Mouse (Mus musculus) limb, embryonic 10.5 days (tissue): Measurements from ENCODE around the gene Kmt2a. TPM values are rescaled to one million over a fixed set of nuclear protein-coding genes. Genes with fewer than 3 reads are reported as not detected.

ENCODE experiments used
- DNase-seq: peaks from one replicate; pipeline ENCODE4 v3.0.0-alpha.2; 2017; ENCODE audit warnings: low spot score
- H3K27ac ChIP-seq: fragments of 300-500 bp; sonication (generic); 2 replicates; pipeline ENCODE4 v1.5.1; 2016; ENCODE audit warnings: mild to moderate bottlenecking
- H3K27me3 ChIP-seq: fragments of 300-500 bp; sonication (generic); 2 replicates; pipeline ENCODE4 v1.6.1; 2016; ENCODE audit warnings: low read depth, mild to moderate bottlenecking; ENCODE audit not compliant: poor library complexity, severe bottlenecking
- H3K36me3 ChIP-seq: fragments of 300-500 bp; sonication (generic); 2 replicates; pipeline ENCODE4 v1.6.1; 2016; ENCODE audit warnings: mild to moderate bottlenecking, moderate library complexity
- H3K4me1 ChIP-seq: fragments of 300-500 bp; sonication (generic); 2 replicates; pipeline ENCODE4 v1.6.1; 2016
- H3K4me3 ChIP-seq: fragments of 300-500 bp; sonication (generic); 2 replicates; pipeline ENCODE4 v1.5.1; 2016; ENCODE audit warnings: mild to moderate bottlenecking, moderate library complexity
- H3K9me3 ChIP-seq: fragments of 300-500 bp; sonication (generic); replicated peaks from 2 replicates; pipeline ENCODE4 v1.6.1; 2016; ENCODE audit warnings: mild to moderate bottlenecking
- WGBS: fragments of 180-500 bp; shearing (Covaris S2); methylation state at CpG from one replicate; pipeline ENCODE4 v1.1.7; 2016; 5-methylcytosine and 5-hydroxymethylcytosine counted together
- polyA plus RNA-seq: library from polyadenylated mRNA; unstranded; fragments of >200 nt; fragmentation: Nextera tagmentation; extraction: Ambion mirVana; gene quantifications from 2 replicates; pipeline ENCODE4 v1.2.1, GENCODE M21; 2016

The Kmt2a gene
- polyA plus RNA-seq, 1 experiment from 2014 or later, result 13.7 TPM

DNA sequence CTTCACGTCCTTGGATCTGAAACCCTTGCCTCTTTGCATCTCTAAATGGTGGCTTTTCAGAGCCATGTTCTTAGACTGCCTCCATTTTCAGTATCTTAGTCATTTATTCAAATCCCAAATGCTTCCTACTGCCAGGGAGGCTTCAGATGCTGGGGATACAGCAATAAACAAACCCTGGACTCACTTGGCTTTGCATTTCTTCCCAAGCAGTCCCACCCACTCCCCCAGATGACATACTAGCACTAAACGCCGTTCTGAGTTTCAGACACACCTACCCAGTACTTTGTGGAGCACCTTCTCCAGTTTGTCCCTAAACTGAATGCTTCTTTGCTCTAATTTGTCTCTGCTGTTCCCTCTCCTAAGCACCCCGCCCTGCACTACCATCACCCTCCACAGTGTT lies 15.9 kb upstream of the Kmt2a start:
- H3K27ac ChIP-seq, result no peak overlapping the region
- 68% methylated on average over 4 of the region's 4 CpGs for WGBS

DNA sequence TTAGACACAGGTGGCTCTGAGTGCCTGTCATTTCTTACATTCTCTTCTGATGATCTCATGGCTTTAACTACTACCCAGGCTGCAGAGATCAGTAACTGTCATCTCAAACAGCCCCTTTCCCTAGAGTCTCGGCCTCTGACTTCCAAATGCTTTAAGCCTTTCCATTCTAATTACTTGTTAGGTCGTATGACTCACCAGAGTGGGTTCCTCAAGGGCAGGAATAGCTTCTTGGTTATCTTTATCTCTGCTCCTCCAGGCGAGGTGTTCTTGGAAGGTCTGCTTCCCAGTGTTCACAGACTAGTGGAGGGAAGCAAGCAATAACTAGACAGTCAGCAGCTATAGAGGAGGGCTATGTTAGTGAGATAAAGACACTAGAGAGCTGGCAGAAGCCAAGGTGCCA lies 11.6 kb upstream of the Kmt2a start:
- DNase-seq, result no peak
- WGBS, result 64% methylated on average over 3 of the region's 3 CpGs

More for the DNA sequence above, 15.9 kb upstream of the Kmt2a start:
- Histone ChIP-seq H3K4me1 (no peaks in the 10 kb centered on the region), H3K4me3 (no peak overlapping the region), H3K36me3 (no peaks in the 10 kb centered on the region), H3K27me3 (no peaks in the 10 kb centered on the region), H3K9me3 (no peaks in the 10 kb centered on the region)
- no peak for DNase-seq

DNA sequence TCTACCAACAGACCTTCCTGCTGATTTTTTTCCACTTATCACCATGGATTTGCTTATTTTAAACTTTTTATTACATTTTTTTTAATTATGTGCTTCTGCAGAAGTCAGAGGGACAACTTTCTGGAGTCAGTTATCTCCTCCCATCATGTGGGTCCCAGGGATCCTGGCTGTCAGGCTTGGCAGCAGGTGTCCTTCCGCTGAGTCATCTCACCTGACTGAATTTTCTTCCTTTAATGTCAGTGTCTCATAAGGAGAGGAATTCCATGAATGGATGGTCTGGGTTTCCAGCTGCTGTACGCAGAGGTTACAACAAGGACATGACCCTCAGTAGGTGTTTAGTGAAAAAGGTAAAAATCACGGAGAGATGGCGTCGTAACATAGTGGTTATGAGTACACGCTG lies 10.1 kb upstream of the Kmt2a start:
- no peaks in the 10 kb centered on the region for H3K27me3 ChIP-seq
- H3K36me3 ChIP-seq, result no peaks in the 10 kb centered on the region
- H3K9me3 ChIP-seq, result no peaks in the 10 kb centered on the region
- 87% methylated on average over 6 of the region's 6 CpGs for WGBS
- no peak for DNase-seq
- no peak overlapping the region for H3K27ac ChIP-seq
- H3K4me1 ChIP-seq, result no peaks in the 10 kb centered on the region
- H3K4me3 ChIP-seq, result no peak overlapping the region

More for the DNA sequence above, 11.6 kb upstream of the Kmt2a start:
- Histone ChIP-seq H3K4me1 (no peaks in the 10 kb centered on the region), H3K4me3 (no peak overlapping the region), H3K36me3 (no peaks in the 10 kb centered on the region), H3K27me3 (no peaks in the 10 kb centered on the region), H3K27ac (no peak overlapping the region), H3K9me3 (no peaks in the 10 kb centered on the region)

DNA sequence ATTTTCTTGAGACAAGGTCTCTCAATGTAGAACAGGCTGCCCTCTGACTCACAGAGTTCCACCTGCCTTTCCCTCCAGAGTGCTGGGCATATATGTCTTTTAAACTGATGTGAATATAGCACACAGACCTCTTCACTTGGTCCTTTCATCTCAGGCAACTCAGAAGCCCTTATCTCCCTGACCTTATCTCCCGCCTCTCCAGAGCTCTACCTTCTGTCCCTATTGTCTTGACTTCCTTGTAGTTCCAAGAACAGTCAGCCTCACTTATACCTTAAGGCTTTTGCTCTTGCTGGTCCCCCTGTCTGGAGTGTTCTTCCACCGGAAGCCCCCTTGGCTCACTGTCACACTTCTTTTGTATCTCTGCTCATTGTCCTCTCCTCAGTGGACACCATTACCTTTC lies 9.0 kb upstream of the Kmt2a start:
- no peak overlapping the region for H3K4me3 ChIP-seq
- H3K4me1 ChIP-seq, result no peaks in the 10 kb centered on the region
- H3K36me3 ChIP-seq, result no peaks in the 10 kb centered on the region
- no peak for DNase-seq
- 59% methylated on average over 2 of the region's 2 CpGs for WGBS
- H3K27me3 ChIP-seq, result no peaks in the 10 kb centered on the region
- H3K9me3 ChIP-seq, result no peaks in the 10 kb centered on the region
- H3K27ac ChIP-seq, result no peak overlapping the region

DNA sequence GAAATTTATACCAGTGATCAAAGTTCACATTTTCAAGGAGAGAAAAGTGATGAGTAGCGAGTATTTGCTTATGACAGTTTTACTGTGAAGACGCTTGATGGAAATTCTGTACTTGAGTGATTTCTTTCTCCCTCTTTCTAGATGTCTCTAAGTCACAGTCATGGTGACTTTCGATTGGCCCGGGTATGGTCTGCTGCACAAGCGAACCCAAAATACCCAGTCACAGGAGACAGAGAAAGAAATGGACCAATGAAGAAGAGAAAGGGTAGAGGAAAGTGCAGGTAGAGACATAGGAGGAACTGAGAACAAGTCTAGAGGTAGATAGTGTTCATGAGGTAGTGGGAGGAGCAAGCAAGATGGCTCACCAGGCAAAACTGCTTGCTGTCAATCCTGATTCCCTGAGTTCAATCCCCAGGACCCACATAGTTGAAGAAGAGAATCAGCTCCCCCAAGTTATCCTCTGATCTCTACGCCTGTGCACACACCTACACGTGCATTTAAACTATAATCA lies 7.1 kb upstream of the Kmt2a start:
- no peaks in the 10 kb centered on the region for H3K9me3 ChIP-seq
- no peaks in the 10 kb centered on the region for H3K27me3 ChIP-seq
- 88% methylated on average over 7 of the region's 7 CpGs for WGBS
- no peak overlapping the region for H3K27ac ChIP-seq
- no peak overlapping the region for H3K4me3 ChIP-seq
- peaks cover 3% of the 10 kb centered on the region for H3K4me1 ChIP-seq
- DNase-seq, result no peak
- H3K36me3 ChIP-seq, result no peaks in the 10 kb centered on the region

DNA sequence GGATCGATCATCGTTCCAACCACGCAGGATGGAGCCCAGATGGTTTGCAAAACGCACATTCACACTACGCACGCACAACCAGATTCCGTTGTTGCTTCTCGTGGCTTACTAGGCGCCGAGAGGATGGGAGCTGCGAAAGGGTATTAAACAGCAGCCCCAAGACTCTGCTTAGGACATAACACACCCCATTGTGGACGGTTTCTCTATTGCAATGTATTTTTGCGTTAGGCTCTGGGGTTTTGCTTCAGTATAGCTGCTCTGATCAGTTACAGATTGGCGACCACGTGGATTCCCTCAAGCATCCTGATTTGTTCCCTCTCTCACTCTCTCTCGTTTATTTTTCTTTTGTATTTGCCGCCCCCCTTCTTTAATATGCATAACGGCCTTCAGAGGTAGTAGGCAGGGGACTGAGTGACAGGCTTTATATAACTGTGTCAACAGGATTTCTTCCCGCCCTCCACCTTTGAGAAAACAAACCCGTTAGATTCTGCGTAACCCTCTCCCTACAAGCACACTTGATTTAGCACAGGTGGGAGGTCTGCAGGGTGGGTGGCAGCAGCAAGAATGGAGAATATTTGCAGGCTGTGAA lies 2.0 kb upstream of the Kmt2a start:
- H3K27ac ChIP-seq, result peak overlapping the region; percentile 98
- H3K36me3 ChIP-seq, result 0 out of 2 replicates have a peak, but pooled peaks cover 2% of the 10 kb centered on the region
- no peaks in the 10 kb centered on the region for H3K27me3 ChIP-seq
- peak overlapping the region; percentile 98 for H3K4me3 ChIP-seq
- peak; percentile 39 for DNase-seq
- no peaks in the 10 kb centered on the region for H3K9me3 ChIP-seq
- WGBS, result under 1% methylated on average over 21 of the region's 21 CpGs
- H3K4me1 ChIP-seq, result peaks cover 33% of the 10 kb centered on the region

DNA sequence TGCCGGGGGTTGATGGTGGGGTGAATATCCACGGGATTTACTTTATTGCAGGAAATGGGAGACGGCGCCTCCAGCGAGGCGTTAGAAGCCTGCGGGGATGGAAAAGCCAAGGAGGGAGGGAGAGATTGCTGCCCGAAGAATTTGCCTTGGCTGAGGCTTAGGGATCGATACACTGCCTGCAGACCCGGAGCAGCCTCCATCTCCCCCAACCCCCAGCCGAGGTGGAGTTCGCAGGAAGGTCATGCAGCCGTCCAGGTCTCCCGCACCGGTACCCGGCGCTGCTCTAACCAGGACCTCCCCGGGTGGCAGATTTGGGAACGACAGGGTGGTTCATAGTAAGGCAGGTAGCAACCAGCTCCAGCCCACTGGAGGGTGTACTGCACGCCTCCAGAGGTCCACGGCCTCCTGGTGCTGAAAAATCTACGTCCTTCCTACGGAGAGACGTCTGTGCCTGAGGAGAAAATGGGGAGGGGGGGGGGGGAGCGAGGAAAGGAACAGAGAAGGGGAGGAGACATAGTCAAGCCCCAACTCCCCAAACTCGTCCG lies 1.4 kb upstream of the Kmt2a start:
- under 1% methylated on average over 26 of the region's 27 CpGs for WGBS
- Histone ChIP-seq H3K36me3 (peaks cover 7% of the 10 kb centered on the region), H3K27ac (peak overlapping the region; percentile 98), H3K4me1 (peaks cover 38% of the 10 kb centered on the region), H3K4me3 (peak overlapping the region; percentile 98), H3K9me3 (no peaks in the 10 kb centered on the region), H3K27me3 (no peaks in the 10 kb centered on the region)
- peak; percentile 85 for DNase-seq

DNA sequence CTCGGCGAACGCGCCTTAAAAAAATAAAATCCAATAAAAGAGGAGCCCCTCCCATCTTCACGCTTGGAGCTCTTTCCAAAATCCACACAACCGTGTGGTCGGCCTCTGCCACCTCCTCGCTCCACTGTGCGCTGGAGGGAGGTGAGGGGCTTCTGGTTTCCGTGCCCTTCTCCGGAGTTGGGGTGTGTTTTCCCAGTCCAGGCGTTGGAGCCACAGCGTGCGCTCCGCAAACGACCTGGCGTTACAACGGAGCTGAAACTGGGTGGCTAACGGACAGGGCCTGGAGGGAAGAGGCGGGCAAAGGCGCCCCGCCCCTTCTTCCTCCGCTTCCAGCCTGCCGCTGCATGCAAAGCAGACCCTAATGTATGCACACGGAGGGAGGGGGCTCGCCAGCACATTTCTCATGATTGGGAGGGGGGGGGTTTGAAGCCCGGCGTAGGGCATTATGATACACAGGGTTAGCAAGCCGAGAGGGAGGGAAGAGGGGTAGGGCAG lies 892 bp upstream of the Kmt2a start:
- Histone ChIP-seq H3K27ac (peak overlapping the region; percentile 98), H3K9me3 (no peaks in the 10 kb centered on the region), H3K4me3 (peak overlapping the region; percentile 98), H3K4me1 (peaks cover 43% of the 10 kb centered on the region), H3K27me3 (no peaks in the 10 kb centered on the region), H3K36me3 (peaks cover 12% of the 10 kb centered on the region)
- WGBS, result under 1% methylated on average over 29 of the region's 29 CpGs
- peak; percentile 87 for DNase-seq

DNA sequence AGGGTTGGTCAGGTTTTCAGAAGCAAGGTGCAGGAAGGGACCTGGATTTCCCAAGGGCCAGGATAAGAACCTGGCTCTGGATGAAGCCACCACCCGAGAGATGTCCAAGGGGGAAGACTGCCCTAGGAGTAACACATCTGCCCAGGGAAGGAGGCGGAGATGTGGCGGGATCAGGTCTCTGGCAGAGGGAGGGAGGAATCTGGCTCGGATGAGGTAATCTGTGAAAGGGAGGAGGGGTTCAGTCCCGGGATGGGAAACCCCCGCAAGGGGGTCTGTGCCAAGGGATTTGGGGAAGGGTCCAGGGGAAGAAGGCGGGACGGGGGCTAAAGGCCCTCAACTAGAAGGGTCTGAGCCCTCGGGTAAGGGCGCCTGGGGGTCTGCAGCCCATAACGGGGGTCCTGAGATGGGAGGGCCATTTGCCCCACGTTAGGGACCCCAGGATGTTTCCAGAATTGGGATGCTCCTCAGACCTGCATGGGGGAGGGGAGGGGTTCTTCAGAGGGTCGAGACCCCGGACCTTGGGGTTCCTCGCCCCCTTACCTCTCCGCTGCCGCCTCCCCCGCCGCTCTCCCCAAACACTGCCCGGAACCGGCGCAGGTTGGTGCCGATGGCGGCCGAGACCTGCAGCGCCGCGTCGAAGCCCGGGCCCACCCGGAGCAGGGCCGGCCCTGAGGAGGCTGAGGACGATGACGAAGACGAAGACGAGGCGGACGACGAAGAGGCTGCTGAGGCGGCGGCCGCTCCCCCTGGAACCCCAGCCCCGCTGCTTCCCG lies 601 bp downstream of the Kmt2a start:
- WGBS, result under 1% methylated on average over 42 of the region's 44 CpGs
- H3K4me1 ChIP-seq, result peaks cover 50% of the 10 kb centered on the region
- peak overlapping the region; percentile 98 for H3K27ac ChIP-seq
- H3K4me3 ChIP-seq, result peak overlapping the region; percentile 98
- H3K27me3 ChIP-seq, result no peaks in the 10 kb centered on the region
- DNase-seq, result peak; percentile 53
- H3K9me3 ChIP-seq, result no peaks in the 10 kb centered on the region
- peaks cover 15% of the 10 kb centered on the region for H3K36me3 ChIP-seq

DNA sequence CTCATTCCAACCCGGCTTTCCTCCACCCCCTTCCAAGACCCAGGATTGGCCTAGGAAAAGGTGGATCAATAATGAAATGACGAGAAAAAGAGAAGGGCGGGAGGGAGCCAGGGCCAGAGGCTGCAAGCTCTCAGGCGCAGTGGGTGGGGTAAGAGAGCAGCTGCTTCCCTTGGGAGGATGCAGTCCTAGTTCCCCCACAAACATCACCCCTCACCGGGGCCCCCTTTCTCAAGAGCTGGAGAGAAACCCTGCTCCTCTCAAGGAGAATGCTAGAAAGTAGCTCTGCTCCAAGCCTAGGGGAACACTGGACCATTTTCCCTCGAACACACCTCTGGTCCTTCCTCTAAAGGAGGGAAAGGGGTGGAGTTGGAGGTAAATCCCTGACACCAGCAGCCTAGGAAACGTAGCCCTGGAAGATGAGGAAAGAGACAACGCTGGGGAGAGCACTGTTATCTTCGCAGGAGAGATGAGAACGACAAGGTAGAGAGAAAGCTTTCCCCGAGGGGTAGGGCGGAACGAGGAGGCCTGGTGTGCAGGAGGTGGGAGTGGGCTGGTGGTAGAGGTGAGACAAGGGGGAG lies 1.3 kb downstream of the Kmt2a start:
- H3K4me3 ChIP-seq, result peak overlapping the region; percentile 98
- 3% methylated on average over 13 of the region's 13 CpGs for WGBS
- no peaks in the 10 kb centered on the region for H3K9me3 ChIP-seq
- peaks cover 19% of the 10 kb centered on the region for H3K36me3 ChIP-seq
- peaks cover 57% of the 10 kb centered on the region for H3K4me1 ChIP-seq
- H3K27me3 ChIP-seq, result no peaks in the 10 kb centered on the region
- peak; percentile 31 for DNase-seq
- peak overlapping the region; percentile 98 for H3K27ac ChIP-seq

DNA sequence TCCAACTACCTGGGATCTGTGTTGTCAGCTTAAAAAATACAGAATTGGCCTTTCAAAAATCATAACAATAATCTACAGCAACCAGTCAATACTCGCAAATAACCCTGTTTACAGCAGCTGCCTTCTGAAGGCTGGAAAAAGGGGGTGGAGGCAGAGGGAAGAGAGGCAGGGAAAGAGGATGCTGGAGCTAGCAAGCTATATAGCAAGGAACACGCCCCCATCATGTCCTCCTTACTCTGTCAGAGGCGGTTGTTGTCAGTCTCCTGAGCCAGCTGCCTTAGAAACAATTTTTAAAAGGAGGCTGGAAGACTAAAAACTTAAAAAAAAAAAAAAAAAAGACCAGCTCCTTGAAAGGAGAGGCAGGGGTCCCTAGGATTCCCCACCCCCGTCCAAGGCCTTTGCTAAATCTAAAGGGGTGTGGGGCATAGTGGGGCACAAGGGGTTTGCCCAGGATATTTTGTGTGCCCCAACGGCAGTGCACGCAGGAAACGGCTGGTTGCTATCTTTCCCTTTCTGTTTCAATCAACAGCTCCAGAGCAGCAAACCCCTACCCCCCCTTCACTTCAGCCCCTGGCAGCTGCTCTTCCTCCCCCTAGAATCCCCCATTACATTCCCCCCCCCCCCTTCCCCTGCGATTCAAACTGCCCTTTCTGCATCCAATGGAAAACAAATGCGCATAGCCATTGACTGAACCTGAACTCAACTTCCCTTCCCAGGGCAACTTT lies 2.2 kb downstream of the Kmt2a start:
- DNase-seq, result no peak
- H3K4me3 ChIP-seq, result peak overlapping the region; percentile 98
- peaks cover 19% of the 10 kb centered on the region for H3K36me3 ChIP-seq
- H3K9me3 ChIP-seq, result no peaks in the 10 kb centered on the region
- WGBS, result 38% methylated on average over 9 of the region's 9 CpGs
- peaks cover 66% of the 10 kb centered on the region for H3K4me1 ChIP-seq
- H3K27ac ChIP-seq, result peak overlapping the region; percentile 98
- no peaks in the 10 kb centered on the region for H3K27me3 ChIP-seq

DNA sequence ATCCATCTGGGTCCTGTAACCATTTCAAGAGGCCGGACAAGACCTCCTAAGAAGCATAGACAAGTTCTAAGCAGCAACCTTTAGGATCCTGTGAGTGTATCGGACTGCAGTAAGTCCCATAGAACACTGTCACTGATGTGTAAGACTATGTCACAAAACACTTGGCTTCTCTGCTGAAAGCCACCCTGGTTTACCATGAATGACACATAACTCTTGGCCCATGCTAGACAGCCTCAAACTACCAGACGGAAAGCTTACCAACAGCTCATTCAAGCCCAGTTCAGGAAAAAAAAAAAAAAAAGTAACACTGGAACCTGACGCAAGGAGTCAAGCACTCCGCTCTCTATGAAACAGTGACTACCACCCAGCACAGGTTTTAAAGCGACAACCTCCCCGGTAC lies 3.4 kb downstream of the Kmt2a start:
- 87% methylated on average over 7 of the region's 7 CpGs for WGBS
- no peak for DNase-seq
- Histone ChIP-seq H3K27ac (no peak overlapping the region), H3K4me3 (no peak overlapping the region), H3K27me3 (no peaks in the 10 kb centered on the region), H3K4me1 (peaks cover 72% of the 10 kb centered on the region), H3K9me3 (no peaks in the 10 kb centered on the region), H3K36me3 (peaks cover 19% of the 10 kb centered on the region)
